Comparison of ENCODE assay signal across 8 mouse cellular contexts in the genomic region with DNA sequence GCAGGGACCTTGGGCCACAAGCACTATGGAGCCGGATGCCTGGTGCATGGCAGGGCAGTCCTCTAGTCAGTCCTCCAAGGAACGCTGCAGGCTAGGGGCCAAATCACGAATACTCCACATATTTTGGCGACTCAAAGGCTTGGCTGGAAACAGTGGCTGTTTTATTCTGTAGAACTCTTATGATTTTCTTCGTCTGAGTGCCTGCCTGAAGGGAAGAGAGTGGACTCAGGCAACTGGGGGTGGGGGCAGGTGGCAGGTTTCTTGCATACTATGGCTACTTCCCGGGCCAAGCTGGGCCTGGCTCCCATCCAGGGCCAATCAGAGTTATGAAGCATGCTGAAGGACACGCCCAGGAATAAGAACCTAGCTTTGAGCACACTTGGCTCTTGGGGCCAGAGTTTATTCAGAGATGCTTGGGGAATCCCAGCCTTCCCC. TPM values are rescaled to one million over a fixed set of nuclear protein-coding genes. Genes with fewer than 3 reads are reported as not detected.
DNase-seq lines count a peak whose midpoint lies in the region; ATAC-seq lines count a peak whose summit lies in the region.
"Had no signal": no experiment of that assay in that cellular context is flagged by ENCODE, and none has a peak within 500 bp of the region (broad histone marks: within the 10 kb centered on the region; RNA-seq: fewer than 3 reads in every experiment).

No protein-coding gene starts in this region.

- peak overlapping the region; percentile 25; the same call in 1 of the 2 replicates for H3K27ac ChIP-seq in limb, embryonic 12.5 days
- H3K27ac ChIP-seq in limb, embryonic 10.5 days: no peak overlapping the region
- H3K27ac ChIP-seq in kidney, embryonic 16.5 days (ENCODE audit: low read length): peak overlapping the region; percentile 16; the same call in 1 of the 2 replicates
- peak overlapping the region; percentile 1; the same call in 1 of the 2 replicates for H3K27ac ChIP-seq in stomach, embryonic 16.5 days (ENCODE audit: low read length)
- H3K27ac ChIP-seq in forebrain, embryonic 12.5 days: no peak overlapping the region

- H3K4me2 ChIP-seq in limb, embryonic 12.5 days: no peak overlapping the region
- H3K4me2 ChIP-seq in kidney, embryonic 16.5 days (replicated peaks; ENCODE audit: low read depth, low read length): no peak overlapping the region
- H3K4me2 ChIP-seq in stomach, embryonic 16.5 days (ENCODE audit: low read depth, low read length): no peak overlapping the region
- no peak overlapping the region for H3K4me2 ChIP-seq in forebrain, embryonic 12.5 days

- ATAC-seq in limb, embryonic 12.5 days (ENCODE audit: insufficient number of reproducible peaks, insufficient read depth, low FRiP score, low TSS enrichment, low read depth): no peak
- 0 out of 2 replicates have a peak, but pooled peaks have one; percentile 50 for ATAC-seq in kidney, embryonic 16.5 days (ENCODE audit: low FRiP score, low TSS enrichment)
- ATAC-seq in stomach, embryonic 16.5 days (ENCODE audit: insufficient read depth, low FRiP score): peak; percentile 45; the same call in 1 of the 2 replicates
- no peak for ATAC-seq in forebrain, embryonic 12.5 days (ENCODE audit: low FRiP score)

- H3K9me3 ChIP-seq in limb, embryonic 12.5 days: no peaks in the 10 kb centered on the region
- H3K9me3 ChIP-seq in limb, embryonic 10.5 days (replicated peaks): no peaks in the 10 kb centered on the region
- no peaks in the 10 kb centered on the region for H3K9me3 ChIP-seq in kidney, embryonic 16.5 days (ENCODE audit: low read length)
- H3K9me3 ChIP-seq in stomach, embryonic 16.5 days (replicated peaks; ENCODE audit: control insufficient read depth, low read length): no peaks in the 10 kb centered on the region
- no peaks in the 10 kb centered on the region for H3K9me3 ChIP-seq in forebrain, embryonic 12.5 days

- no peak overlapping the region for H3K4me3 ChIP-seq in limb, embryonic 12.5 days (replicated peaks)
- H3K4me3 ChIP-seq in limb, embryonic 10.5 days: no peak overlapping the region
- no peak overlapping the region for H3K4me3 ChIP-seq in kidney, embryonic 16.5 days (ENCODE audit: low read length)
- no peak overlapping the region for H3K4me3 ChIP-seq in stomach, embryonic 16.5 days (replicated peaks; ENCODE audit: low read length)
- H3K4me3 ChIP-seq in forebrain, embryonic 12.5 days (replicated peaks): no peak overlapping the region
- H3K4me3 ChIP-seq: myocyte had no signal

- 0 out of 2 replicates have a peak, but pooled peaks cover 6% of the 10 kb centered on the region for H3K4me1 ChIP-seq in limb, embryonic 12.5 days (replicated peaks)
- H3K4me1 ChIP-seq in limb, embryonic 10.5 days: no peaks in the 10 kb centered on the region
- H3K4me1 ChIP-seq in kidney, embryonic 16.5 days (ENCODE audit: insufficient read depth, low read length): peaks cover 8% of the 10 kb centered on the region
- H3K4me1 ChIP-seq in stomach, embryonic 16.5 days (ENCODE audit: control insufficient read depth, insufficient read depth, low read length): peaks cover 24% of the 10 kb centered on the region
- H3K4me1 ChIP-seq in forebrain, embryonic 12.5 days: peaks cover 9% of the 10 kb centered on the region; the same call in 1 of the 2 replicates

- intact Hi-C loops in gastrocnemius, postnatal 14 days (cut with DNase I; ENCODE audit: low total_unique reads): no loop called here

- no peaks in the 10 kb centered on the region for H3K27me3 ChIP-seq in limb, embryonic 12.5 days
- no peaks in the 10 kb centered on the region for H3K27me3 ChIP-seq in limb, embryonic 10.5 days (ENCODE audit: low read depth, poor library complexity, severe bottlenecking)
- H3K27me3 ChIP-seq in kidney, embryonic 16.5 days (ENCODE audit: insufficient read depth, low read length): no peaks in the 10 kb centered on the region
- no peaks in the 10 kb centered on the region for H3K27me3 ChIP-seq in stomach, embryonic 16.5 days (ENCODE audit: control insufficient read depth, insufficient read depth, low read length)
- no peaks in the 10 kb centered on the region for H3K27me3 ChIP-seq in forebrain, embryonic 12.5 days

- H3K9ac ChIP-seq in limb, embryonic 12.5 days (replicated peaks): no peak overlapping the region
- H3K9ac ChIP-seq in kidney, embryonic 16.5 days (replicated peaks; ENCODE audit: low read length): no peak overlapping the region
- H3K9ac ChIP-seq in stomach, embryonic 16.5 days (ENCODE audit: low read length): no peak overlapping the region
- H3K9ac ChIP-seq in forebrain, embryonic 12.5 days: no peak overlapping the region

- WGBS in limb, embryonic 12.5 days: 62% methylated on average over 7 of the region's 7 CpGs
- 76% methylated on average over 7 of the region's 7 CpGs for WGBS in limb, embryonic 10.5 days
- 45% methylated on average over 7 of the region's 7 CpGs for WGBS in kidney, embryonic 16.5 days
- 24% methylated on average over 7 of the region's 7 CpGs for WGBS in stomach, embryonic 16.5 days
- 75% methylated on average over 7 of the region's 7 CpGs for WGBS in forebrain, embryonic 12.5 days

- DNase-seq in limb, embryonic 10.5 days (ENCODE audit: low spot score): no peak
- DNase-seq in gastrocnemius, postnatal 14 days: peak; percentile 63
- DNase-seq in thymus, postnatal 4 days: no peak

- H3K36me3 ChIP-seq in limb, embryonic 12.5 days: no peaks in the 10 kb centered on the region
- H3K36me3 ChIP-seq in limb, embryonic 10.5 days: no peaks in the 10 kb centered on the region
- H3K36me3 ChIP-seq in kidney, embryonic 16.5 days (ENCODE audit: insufficient read depth, low read length): 0 out of 2 replicates have a peak, but pooled peaks cover 1% of the 10 kb centered on the region
- no peaks in the 10 kb centered on the region for H3K36me3 ChIP-seq in stomach, embryonic 16.5 days (ENCODE audit: control insufficient read depth, insufficient read depth, low read length)
- no peaks in the 10 kb centered on the region for H3K36me3 ChIP-seq in forebrain, embryonic 12.5 days (replicated peaks)

RNA-seq across cellular contexts. Expression of gene Pdgfa, which starts 27.1 kb away (rescaled TPM):
- polyA plus RNA-seq in limb, embryonic 12.5 days (2016; fragmentation: Nextera tagmentation; extraction: Ambion mirVana): 36.1 and 39.7 TPM in 2 replicates
- 26.8 and 28.8 TPM in 2 replicates for polyA plus RNA-seq in limb, embryonic 10.5 days (2016; fragmentation: Nextera tagmentation; extraction: Ambion mirVana)
- 10 to 100 TPM; 15.8 to 22.3 TPM for total RNA-seq in gastrocnemius, postnatal 14 days (2021)
- 57.1 and 58.6 TPM in 2 replicates for polyA plus RNA-seq in kidney, embryonic 16.5 days (2015; fragmentation: Nextera tagmentation; extraction: Ambion mirVana)
- polyA plus RNA-seq in stomach, embryonic 16.5 days (2015; fragmentation: Nextera tagmentation; extraction: Ambion mirVana): 48.5 and 52.3 TPM in 2 replicates
- polyA plus RNA-seq in forebrain, embryonic 12.5 days (2016; fragmentation: Nextera tagmentation; extraction: Ambion mirVana): 8.5 and 10.5 TPM in 2 replicates

Comparison
In these comparisons a context has a peak if more than half of its experiments do, and no peak if none do; other contexts are left out.
1. H3K27ac ChIP-seq: peak in limb, embryonic 12.5 days (single experiment), kidney, embryonic 16.5 days (single experiment) and stomach, embryonic 16.5 days (single experiment); none in limb, embryonic 10.5 days (single experiment) and forebrain, embryonic 12.5 days (single experiment).
2. ATAC-seq: peak in kidney, embryonic 16.5 days (single experiment) and stomach, embryonic 16.5 days (single experiment); none in limb, embryonic 12.5 days (single experiment) and forebrain, embryonic 12.5 days (single experiment).